Mouse (Mus musculus): ENCODE measurements around the gene Bicdl1. TPM values are rescaled to one million over a fixed set of nuclear protein-coding genes. Genes with fewer than 3 reads are reported as not detected.

The Bicdl1 gene
- total RNA-seq, 1 experiment from 2014 or later: 0.87 TPM

DNA sequence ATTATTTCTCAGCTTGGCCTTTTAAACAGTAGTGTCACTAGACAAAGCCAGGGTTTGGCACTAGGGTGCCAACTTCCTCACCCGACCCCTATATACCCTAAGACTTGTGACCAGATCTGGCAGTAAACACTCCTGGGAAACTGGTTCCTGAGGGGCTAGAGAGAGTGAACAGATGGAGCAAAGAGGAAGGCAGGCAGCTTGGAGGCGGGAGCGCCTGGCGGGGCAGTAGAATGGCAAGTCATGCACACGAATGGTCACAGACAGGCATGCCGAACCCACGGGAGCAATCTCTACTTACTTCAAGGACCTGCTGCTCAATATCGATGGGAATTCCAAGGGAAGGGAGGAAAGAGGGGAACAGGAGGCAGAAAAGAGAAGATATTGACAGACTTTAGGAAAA lies 59.6 kb downstream of the Bicdl1 start:
- ATAC-seq (replicated peaks; ENCODE audit: low read depth, poor library complexity, severe bottlenecking): no peak

DNA sequence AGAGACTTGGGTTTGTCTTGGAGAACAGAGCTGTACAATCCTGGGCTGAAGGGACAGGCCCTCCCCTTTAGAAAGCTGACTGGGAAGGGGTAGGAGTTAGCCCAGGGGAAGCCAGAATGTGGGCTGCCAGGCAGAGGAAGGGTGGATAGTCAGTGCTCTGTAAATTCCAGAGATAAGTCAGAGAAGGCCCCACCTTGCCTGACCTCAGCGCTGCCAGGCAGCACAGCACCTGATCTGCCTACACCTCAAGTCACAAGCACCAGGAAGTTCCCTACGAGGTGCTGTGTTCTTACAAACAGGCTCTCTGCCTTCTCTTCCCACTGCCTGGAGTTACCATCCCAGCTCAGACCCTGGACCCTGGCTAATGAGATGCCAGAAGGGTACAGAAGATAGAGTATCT lies 61.0 kb downstream of the Bicdl1 start:
- ATAC-seq (replicated peaks; ENCODE audit: low read depth, poor library complexity, severe bottlenecking): no peak

DNA sequence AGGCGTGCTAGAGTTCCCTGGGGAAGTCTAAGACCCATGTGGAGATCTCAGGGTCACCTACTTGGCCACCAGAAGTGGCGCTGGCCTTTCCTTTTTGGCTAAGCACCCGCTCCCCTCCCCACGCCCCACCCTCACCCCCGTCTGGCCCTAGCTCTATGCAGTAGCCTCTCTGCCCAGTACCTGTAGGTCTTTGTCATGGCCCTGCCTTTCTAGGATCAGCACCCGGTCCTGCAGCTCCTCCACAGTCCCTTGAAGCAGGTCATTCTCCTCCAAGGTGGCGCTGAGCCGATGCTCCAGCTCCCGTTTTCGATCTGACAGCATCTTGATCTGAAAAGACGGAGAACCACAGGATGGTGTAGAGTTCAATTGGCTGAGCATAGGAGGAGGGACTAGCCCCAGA lies 61.4 kb downstream of the Bicdl1 start:
- no peak for ATAC-seq (replicated peaks; ENCODE audit: low read depth, poor library complexity, severe bottlenecking)

- ATAC-seq (replicated peaks; ENCODE audit: low read depth, poor library complexity, severe bottlenecking): no peak
Measured at GRCm38 (mm10) chr5:115668986-115669385, 62.4 kb downstream of the Bicdl1 start.

GRCm38 (mm10) chr5:115667894-115668293 lies 63.5 kb downstream of the Bicdl1 start:
- no peak for ATAC-seq (replicated peaks; ENCODE audit: low read depth, poor library complexity, severe bottlenecking)

- no peak for ATAC-seq (replicated peaks; ENCODE audit: low read depth, poor library complexity, severe bottlenecking)
Measured at GRCm38 (mm10) chr5:115667210-115667609, 64.2 kb downstream of the Bicdl1 start.

DNA sequence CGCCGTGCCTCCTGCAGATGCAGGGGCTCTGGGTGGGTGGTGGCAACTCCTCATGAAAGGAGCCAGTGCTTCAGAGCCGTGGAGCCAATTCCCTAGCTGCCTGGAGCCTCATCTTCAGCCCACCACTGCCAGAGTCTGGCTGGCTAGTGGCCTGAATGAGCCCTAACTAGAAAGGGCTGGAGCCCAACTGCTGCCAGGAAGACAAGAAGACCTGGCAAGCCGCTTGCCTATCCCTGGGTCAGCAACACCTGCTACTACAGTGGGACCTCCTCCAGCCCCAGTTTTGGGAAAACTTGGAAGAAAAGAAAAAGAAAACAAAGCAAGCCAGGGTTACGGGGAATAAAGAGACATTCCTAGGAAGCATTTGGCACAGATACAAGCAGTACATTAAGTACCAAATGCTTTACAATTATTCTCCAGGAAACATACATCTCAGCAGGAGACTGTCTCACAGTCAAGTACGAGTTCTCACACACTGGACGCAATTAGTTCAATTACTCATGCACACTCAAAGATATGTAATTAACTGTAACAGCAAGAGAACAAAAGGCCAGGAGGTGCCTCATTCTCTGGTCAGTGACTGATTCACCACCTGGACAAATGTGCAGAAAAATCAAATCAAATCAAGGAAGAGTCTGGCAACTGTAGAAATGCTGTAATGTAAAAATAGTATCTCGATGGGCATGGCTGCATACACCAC lies 64.9 kb downstream of the Bicdl1 start:
- ATAC-seq (replicated peaks; ENCODE audit: low read depth, poor library complexity, severe bottlenecking): no peak

DNA sequence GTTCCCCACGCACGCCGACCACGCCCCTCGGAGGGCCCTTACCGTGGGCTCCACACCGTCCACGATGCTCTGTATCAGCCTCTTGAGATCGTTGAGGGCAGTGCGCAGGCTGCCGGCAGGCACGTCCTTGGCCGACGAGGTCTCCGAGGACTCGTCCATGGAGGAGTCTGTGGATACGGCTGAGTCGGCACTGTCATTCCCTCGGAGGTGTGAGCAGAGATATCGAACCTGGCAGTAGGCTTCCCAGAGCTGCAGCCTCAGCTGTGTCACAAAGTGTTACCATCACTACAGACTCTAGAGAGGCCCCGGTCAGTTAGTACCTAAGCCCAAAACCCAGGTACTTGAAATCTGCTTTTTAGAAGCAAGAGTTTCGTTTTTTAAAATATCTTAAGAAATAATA lies 68.8 kb downstream of the Bicdl1 start:
- ATAC-seq (replicated peaks; ENCODE audit: low read depth, poor library complexity, severe bottlenecking): no peak

GRCm38 (mm10) chr5:115658352-115658751 lies 73.1 kb downstream of the Bicdl1 start:
- no peak for ATAC-seq (replicated peaks; ENCODE audit: low read depth, poor library complexity, severe bottlenecking)

GRCm38 (mm10) chr5:115657234-115657633 lies 74.2 kb downstream of the Bicdl1 start:
- ATAC-seq (replicated peaks; ENCODE audit: low read depth, poor library complexity, severe bottlenecking): no peak

- ATAC-seq (replicated peaks; ENCODE audit: low read depth, poor library complexity, severe bottlenecking): no peak
Measured at GRCm38 (mm10) chr5:115656677-115657076, 74.7 kb downstream of the Bicdl1 start.

DNA sequence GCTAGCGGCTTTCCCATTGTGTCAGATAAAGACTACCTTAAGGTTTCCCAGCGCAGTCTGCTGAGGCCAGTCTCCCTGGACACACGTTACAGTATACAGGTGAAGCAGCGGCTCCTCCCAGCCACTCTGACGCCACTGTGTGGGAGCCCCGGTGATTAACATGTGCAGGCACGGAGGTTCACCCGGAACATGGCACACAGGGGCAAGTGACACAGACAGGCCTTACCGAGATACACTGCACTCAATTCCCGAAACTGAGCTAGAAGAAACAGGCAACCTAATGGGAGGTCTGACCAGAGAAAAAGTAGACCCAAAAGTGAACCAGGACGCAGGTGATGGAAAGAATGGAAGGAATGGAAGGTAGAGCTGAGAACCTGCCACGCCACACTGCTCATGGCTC lies 77.6 kb downstream of the Bicdl1 start:
- no peak for ATAC-seq (replicated peaks; ENCODE audit: low read depth, poor library complexity, severe bottlenecking)

GRCm38 (mm10) chr5:115652681-115653575 lies 78.5 kb downstream of the Bicdl1 start:
- ATAC-seq (replicated peaks; ENCODE audit: low read depth, poor library complexity, severe bottlenecking): peak; percentile 97

DNA sequence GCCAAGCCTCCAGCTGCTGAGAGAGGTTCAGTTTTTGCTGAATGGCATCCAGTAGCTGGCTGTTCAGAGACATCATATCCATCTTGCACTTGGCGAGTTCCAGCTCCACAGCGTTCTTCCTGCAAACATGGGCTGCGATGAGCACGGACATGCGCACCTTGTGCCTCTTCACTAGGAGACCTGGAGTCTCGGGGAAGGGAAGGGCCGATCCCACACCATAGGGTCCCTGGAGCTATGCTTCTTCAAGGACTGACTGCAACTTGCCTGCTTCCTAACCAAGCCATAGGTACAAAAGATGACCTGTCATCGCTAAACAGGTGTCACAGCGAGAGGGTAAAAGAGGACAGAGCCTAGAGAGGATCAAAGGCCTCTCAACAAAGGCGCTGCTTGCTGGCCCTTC lies 79.6 kb downstream of the Bicdl1 start:
- no peak for ATAC-seq (replicated peaks; ENCODE audit: low read depth, poor library complexity, severe bottlenecking)

GRCm38 (mm10) chr5:115650885-115651284 lies 80.5 kb downstream of the Bicdl1 start:
- no peak for ATAC-seq (replicated peaks; ENCODE audit: low read depth, poor library complexity, severe bottlenecking)

GRCm38 (mm10) chr5:115649699-115650098 lies 81.7 kb downstream of the Bicdl1 start:
- ATAC-seq (replicated peaks; ENCODE audit: low read depth, poor library complexity, severe bottlenecking): no peak

DNA sequence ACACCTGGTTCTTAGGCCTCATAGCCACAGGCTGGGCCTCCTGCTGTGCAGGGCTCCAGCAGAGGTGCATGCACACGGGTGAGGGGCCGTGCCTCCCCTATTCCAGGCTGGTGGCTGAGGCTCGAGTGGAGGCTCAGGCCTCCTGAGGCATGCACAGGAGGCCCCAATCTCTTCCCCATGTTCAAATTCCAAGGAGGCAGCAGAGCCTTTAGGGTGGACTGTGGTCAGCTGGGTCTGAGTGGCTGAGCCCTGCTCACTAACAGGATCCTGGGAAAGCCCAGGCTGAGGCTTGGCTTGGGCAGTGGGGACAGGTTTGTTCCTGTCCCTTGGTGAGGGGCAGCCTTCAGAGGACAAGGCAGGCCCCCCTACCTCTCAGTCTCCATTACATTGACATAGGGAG lies 82.5 kb downstream of the Bicdl1 start:
- no peak for ATAC-seq (replicated peaks; ENCODE audit: low read depth, poor library complexity, severe bottlenecking)

- ATAC-seq (replicated peaks; ENCODE audit: low read depth, poor library complexity, severe bottlenecking): no peak
Measured at GRCm38 (mm10) chr5:115644192-115644591, 87.2 kb downstream of the Bicdl1 start.

DNA sequence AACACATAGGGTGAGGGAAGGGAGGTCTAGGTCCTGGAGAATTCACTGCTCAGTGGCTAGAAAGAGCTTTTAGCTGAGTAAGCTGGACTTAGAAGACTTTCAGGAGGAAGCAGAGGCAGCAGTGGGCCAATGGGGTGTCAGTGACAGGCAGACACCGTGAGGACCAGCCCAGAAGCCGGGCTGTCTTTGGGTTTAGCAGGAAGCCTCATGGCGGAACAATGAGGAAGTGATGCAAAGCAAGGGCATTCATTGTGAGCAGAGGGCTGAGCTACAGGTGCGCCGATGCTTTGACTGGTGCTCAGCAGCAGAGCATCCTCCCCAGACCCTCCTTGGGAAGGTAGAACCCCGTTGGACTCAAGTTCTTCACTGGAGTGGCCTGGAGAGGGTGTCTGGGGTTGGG lies 95.9 kb downstream of the Bicdl1 start:
- ATAC-seq (replicated peaks; ENCODE audit: low read depth, poor library complexity, severe bottlenecking): peak; percentile 72

- ATAC-seq (replicated peaks; ENCODE audit: low read depth, poor library complexity, severe bottlenecking): no peak
Measured at GRCm38 (mm10) chr5:115634046-115634445, 97.4 kb downstream of the Bicdl1 start.

GRCm38 (mm10) chr5:115633060-115633459 lies 98.4 kb downstream of the Bicdl1 start:
- no peak for ATAC-seq (replicated peaks; ENCODE audit: low read depth, poor library complexity, severe bottlenecking)

- ATAC-seq (replicated peaks; ENCODE audit: low read depth, poor library complexity, severe bottlenecking): no peak
Measured at GRCm38 (mm10) chr5:115632358-115632714, 99.1 kb downstream of the Bicdl1 start.

All from common myeloid progenitor, adult 5-6 weeks (primary cell).